Mouse (Mus musculus) hindbrain, embryonic 13.5 days (tissue): ENCODE data around the gene Mtus2. TPM values are rescaled to one million over a fixed set of nuclear protein-coding genes. Genes with fewer than 3 reads are reported as not detected.

ENCODE experiments used
- ATAC-seq: fragments of 200-750 bp; cut with Nextera tagmentation; 2 replicates; pipeline ENCODE4 v1.8.0; 2017; ENCODE audit warnings: moderate TSS enrichment; ENCODE audit not compliant: low FRiP score
- H3K27ac ChIP-seq: fragments of 300-500 bp; sonication (generic); 2 replicates; pipeline ENCODE4 v1.5.1; 2015; ENCODE audit warnings: inconsistent platforms, mild to moderate bottlenecking, moderate library complexity
- H3K27me3 ChIP-seq: fragments of 300-500 bp; sonication (generic); 2 replicates; pipeline ENCODE4 v1.6.1; 2015; ENCODE audit warnings: mild to moderate bottlenecking, inconsistent platforms
- H3K36me3 ChIP-seq: fragments of 300-500 bp; sonication (generic); 2 replicates; pipeline ENCODE4 v1.6.1; 2015; ENCODE audit warnings: mild to moderate bottlenecking, inconsistent platforms
- H3K4me1 ChIP-seq: fragments of 300-500 bp; sonication (generic); replicated peaks from 2 replicates; pipeline ENCODE4 v1.6.1; 2015; ENCODE audit warnings: inconsistent platforms
- H3K4me2 ChIP-seq: fragments of 300-500 bp; sonication (generic); 2 replicates; pipeline ENCODE4 v1.6.1; 2015; ENCODE audit warnings: inconsistent platforms, mild to moderate bottlenecking, moderate library complexity
- H3K4me3 ChIP-seq: fragments of 300-500 bp; sonication (generic); 2 replicates; pipeline ENCODE4 v1.5.1; 2015; ENCODE audit warnings: mild to moderate bottlenecking, inconsistent platforms
- H3K9ac ChIP-seq: fragments of 300-500 bp; sonication (generic); 2 replicates; pipeline ENCODE4 v1.6.1; 2015; ENCODE audit warnings: mild to moderate bottlenecking, inconsistent platforms
- H3K9me3 ChIP-seq: fragments of 300-500 bp; sonication (generic); 2 replicates; pipeline ENCODE4 v1.6.1; 2016; ENCODE audit warnings: inconsistent platforms
- WGBS: fragments of 180-500 bp; shearing (Covaris S2); methylation state at CpG from one replicate; pipeline ENCODE4 v1.1.7; 2015; 5-methylcytosine and 5-hydroxymethylcytosine counted together
- polyA plus RNA-seq: library from polyadenylated mRNA; unstranded; fragments of >200 nt; fragmentation: Nextera tagmentation; extraction: Ambion mirVana; gene quantifications from 2 replicates; pipeline ENCODE4 v1.2.1, GENCODE M21; 2015

The Mtus2 gene
- polyA plus RNA-seq, 1 experiment from 2014 or later = 45.8 TPM

DNA sequence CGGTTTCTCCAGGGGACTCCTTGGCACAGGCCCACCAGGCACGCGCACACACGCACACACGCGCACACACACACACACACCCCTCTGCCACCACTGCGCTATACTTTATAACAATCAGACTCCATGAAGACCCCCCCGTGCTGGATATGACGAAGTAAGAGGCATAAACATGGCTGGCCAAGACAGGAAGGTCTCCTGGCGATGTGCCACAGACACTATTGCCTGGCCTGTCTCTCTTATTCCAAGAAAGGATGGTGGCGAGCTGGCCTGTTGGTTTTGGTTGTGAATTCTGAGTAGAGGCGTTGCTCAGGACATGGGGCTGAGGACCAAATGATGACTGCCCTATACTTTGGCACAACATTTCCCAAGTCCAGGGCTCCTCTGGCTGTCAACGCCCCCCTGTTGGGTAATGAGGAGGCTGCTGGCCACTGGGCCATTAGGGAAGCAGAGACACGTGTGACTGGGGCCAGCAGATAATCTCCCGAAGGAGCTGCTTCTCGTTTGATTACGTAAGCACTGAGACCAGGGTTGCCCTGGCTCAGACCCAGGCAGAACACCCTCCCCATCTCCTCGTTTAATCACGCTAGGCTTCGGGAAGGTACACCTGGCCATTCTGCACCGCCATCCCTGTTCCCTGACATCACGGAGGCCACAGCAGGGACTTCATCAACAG lies 406.5 kb downstream of the Mtus2 start:
- H3K27me3 ChIP-seq = no peaks in the 10 kb centered on the region
- no peak overlapping the region for H3K27ac ChIP-seq
- H3K36me3 ChIP-seq = 0 out of 2 replicates have a peak, but pooled peaks cover 2% of the 10 kb centered on the region
- no peak overlapping the region for H3K4me2 ChIP-seq
- no peaks in the 10 kb centered on the region for H3K4me1 ChIP-seq
- no peaks in the 10 kb centered on the region for H3K9me3 ChIP-seq
- no peak overlapping the region for H3K9ac ChIP-seq
- no peak for ATAC-seq
- no peak overlapping the region for H3K4me3 ChIP-seq
- WGBS = 89% methylated on average over 22 of the region's 22 CpGs

Other genes with a start within 250 kb of the Mtus2 start
- gene Flt1, start 231.3 kb upstream of the Mtus2 start, polyA plus RNA-seq = 11.1 and 12.0 TPM in 2 replicates
- 532 and 548 TPM in 2 replicates for gene Pomp, start 96.9 kb upstream of the Mtus2 start, polyA plus RNA-seq
- gene Slc46a3, start 62.5 kb upstream of the Mtus2 start, polyA plus RNA-seq = 4.2 and 4.5 TPM in 2 replicates